Mouse (Mus musculus): ENCODE data around the gene Prkd2.
A peak's percentile ranks its signal among the peaks of the same experiment; 100 is the strongest.

DNA sequence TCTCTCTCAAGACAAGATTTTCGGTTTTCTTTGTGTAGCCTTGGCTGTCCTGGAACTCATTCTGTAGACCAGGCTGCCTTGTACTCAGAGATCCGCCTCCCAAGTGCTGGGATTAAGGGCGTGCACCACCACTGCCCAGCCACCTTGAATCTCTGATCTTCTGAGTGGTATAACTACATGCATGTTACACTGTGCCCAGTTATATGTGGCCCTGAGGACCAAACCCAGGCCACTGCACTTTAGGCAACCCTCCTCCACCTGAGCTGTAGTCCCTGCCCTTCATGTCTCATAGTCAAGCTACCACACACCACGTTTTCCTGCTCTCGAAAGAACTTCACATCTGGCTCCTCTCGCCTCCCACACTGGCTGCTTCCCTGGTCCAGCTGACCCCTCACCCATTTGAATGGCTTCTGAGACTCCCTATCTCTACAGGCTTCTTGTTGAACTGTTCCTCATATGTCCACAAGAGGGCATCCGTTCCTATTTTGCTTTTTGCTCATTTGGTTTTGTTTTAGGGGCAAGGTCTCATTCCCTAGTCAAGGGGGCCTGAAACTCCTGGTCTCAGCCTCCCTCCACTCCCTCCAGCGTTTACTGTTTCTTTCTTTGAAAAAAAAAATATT, 38.2 kb upstream of the Prkd2 start:
- TF ChIP-seq CTCF (IDR thresholded peaks at IDR 0.05; ENCODE audit: low read depth, low read length) (peak; percentile 43), GATA1 (IDR thresholded peaks at IDR 0.05; ENCODE audit: borderline replicate concordance, low read length) (no peak), TAL1 (conservative IDR thresholded peaks at IDR 0.05; ENCODE audit: low read depth, low read length) (no peak)

Measured in G1E (cell line).